Mouse (Mus musculus) CH12.LX (cell line): ENCODE measurements at regions not wholly inside any gene's neighbourhood (a gene's known extent, or its start where the extent isn't known, plus 50 kb on each side); places are given as distances from the start of the nearest gene placed in this dataset.

ENCODE experiments used
- DNase-seq: peaks from one replicate; pipeline ENCODE4 v3.0.0-alpha.2; 2013; ENCODE audit errors: extremely low read depth
- H3K27ac ChIP-seq: 2 replicates; pipeline ENCODE4 v1.5.1; 2012; ENCODE audit warnings: low read depth, mild to moderate bottlenecking, control low read depth, moderate library complexity; ENCODE audit not compliant: insufficient read depth
- H3K27me3 ChIP-seq: replicated peaks from 2 replicates; pipeline ENCODE3; 2012; ENCODE audit warnings: inconsistent platforms
- H3K36me3 ChIP-seq, 2 experiments: replicated peaks in 1 of 2; 2 replicates each; pipeline versions ENCODE3 to v1.6.1; 2012; ENCODE audit warnings: inconsistent platforms in 1 of 2, low read length in 1 of 2, mild to moderate bottlenecking in 1 of 2, mixed read lengths in 1 of 2, moderate library complexity in 1 of 2; ENCODE audit not compliant: control insufficient read depth in 1 of 2, insufficient read depth in 1 of 2
- H3K4me1 ChIP-seq, 2 experiments: 2 replicates each; pipeline ENCODE4 v1.6.1; 2012; ENCODE audit warnings: inconsistent platforms in 1 of 2, moderate library complexity in 1 of 2; ENCODE audit not compliant: insufficient read depth in 2 of 2, control insufficient read depth in 1 of 2
- H3K4me2 ChIP-seq: 2 replicates; pipeline ENCODE4 v1.6.1; 2012; ENCODE audit warnings: low read depth, mild to moderate bottlenecking, control low read depth; ENCODE audit not compliant: poor library complexity, insufficient read depth, severe bottlenecking
- H3K4me3 ChIP-seq, 3 experiments: fragments of 150-350 bp in 1 of 3; sonication (generic) in 1 of 3; replicated peaks in 1 of 3; 2 replicates each; pipeline versions ENCODE3 to v1.5.1; 2011 to 2012; ENCODE audit warnings: low read depth in 2 of 3, low read length in 2 of 3, mild to moderate bottlenecking in 2 of 3, moderate library complexity in 2 of 3, control low read depth in 1 of 3, improper control_type of control experiment in 1 of 3, inconsistent platforms in 1 of 3, mixed read lengths in 1 of 3; ENCODE audit not compliant: poor library complexity in 1 of 3
- H3K79me2 ChIP-seq: replicated peaks from 2 replicates; pipeline ENCODE4 v1.6.1; 2012; ENCODE audit warnings: mild to moderate bottlenecking, moderate library complexity; ENCODE audit not compliant: control insufficient read depth, poor library complexity, insufficient read depth, severe bottlenecking; ENCODE audit errors: extremely low read depth
- H3K9ac ChIP-seq: 2 replicates; pipeline ENCODE4 v1.6.1; 2012; ENCODE audit warnings: low read depth, mild to moderate bottlenecking, control low read depth, moderate library complexity; ENCODE audit not compliant: insufficient read depth
- H3K9me3 ChIP-seq: replicated peaks from 2 replicates; pipeline ENCODE3; 2012; ENCODE audit warnings: low read length, inconsistent platforms, mixed read lengths
- CHD1 ChIP-seq: IDR thresholded peaks from 2 replicates; pipeline ENCODE4 v1.6.1; 2012; ENCODE audit warnings: low read depth, low read length, improper control_type of control experiment, inconsistent platforms
- CHD2 ChIP-seq: IDR thresholded peaks from 2 replicates; pipeline ENCODE4 v1.6.1; 2011; ENCODE audit warnings: low read length, improper control_type of control experiment
- EP300 ChIP-seq: IDR thresholded peaks from 2 replicates; pipeline ENCODE4 v1.6.1; 2011; ENCODE audit warnings: low read length, improper control_type of control experiment
- ETS1 ChIP-seq: conservative IDR thresholded peaks from 2 replicates; pipeline ENCODE4 v1.6.1; 2012; ENCODE audit warnings: low read depth, mild to moderate bottlenecking, inconsistent platforms, low read length, improper control_type of control experiment, moderate library complexity
- HCFC1 ChIP-seq: IDR thresholded peaks from 2 replicates; pipeline ENCODE4 v1.6.1; 2012; ENCODE audit warnings: low read depth, mild to moderate bottlenecking, inconsistent platforms, low read length, improper control_type of control experiment
- JUN ChIP-seq: IDR thresholded peaks from 2 replicates; pipeline ENCODE4 v1.6.1; 2011; ENCODE audit warnings: low read depth, mild to moderate bottlenecking, low read length, improper control_type of control experiment, moderate library complexity; ENCODE audit not compliant: insufficient read depth
- MAFK ChIP-seq: IDR thresholded peaks from 2 replicates; pipeline ENCODE4 v1.6.1; 2011; ENCODE audit warnings: low read length, improper control_type of control experiment; ENCODE audit not compliant: insufficient replicate concordance
- MAX ChIP-seq: IDR thresholded peaks from 2 replicates; pipeline ENCODE4 v1.6.1; 2011; ENCODE audit warnings: low read length, improper control_type of control experiment
- MEF2A ChIP-seq: IDR thresholded peaks from 2 replicates; pipeline ENCODE4 v1.6.1; 2014; ENCODE audit warnings: low read depth, mild to moderate bottlenecking, inconsistent platforms, low read length, improper control_type of control experiment, borderline replicate concordance
- MXI1 ChIP-seq: IDR thresholded peaks from 2 replicates; pipeline ENCODE4 v1.6.1; 2011; ENCODE audit warnings: mild to moderate bottlenecking, low read depth, low read length, improper control_type of control experiment
- POLR2AphosphoS2 ChIP-seq: IDR thresholded peaks from 2 replicates; pipeline ENCODE4 v1.6.1; 2011; ENCODE audit warnings: low read depth, low read length, improper control_type of control experiment
- SIN3A ChIP-seq: IDR thresholded peaks from 2 replicates; pipeline ENCODE4 v1.6.1; 2012; ENCODE audit warnings: low read length, improper control_type of control experiment, inconsistent platforms
- SMC3 ChIP-seq: IDR thresholded peaks from 2 replicates; pipeline ENCODE4 v1.6.1; 2011; ENCODE audit warnings: low read depth, low read length, improper control_type of control experiment
- TBP ChIP-seq: conservative IDR thresholded peaks from 2 replicates; pipeline ENCODE4 v1.6.1; 2011; ENCODE audit warnings: low read depth, low read length, improper control_type of control experiment
- UBTF ChIP-seq: IDR thresholded peaks from 2 replicates; pipeline ENCODE4 v1.6.1; 2012; ENCODE audit warnings: low read depth, mild to moderate bottlenecking, inconsistent platforms, low read length, improper control_type of control experiment, moderate library complexity
- USF1 ChIP-seq: IDR thresholded peaks from 2 replicates; pipeline ENCODE4 v1.6.1; 2014; ENCODE audit warnings: low read depth, mild to moderate bottlenecking, inconsistent platforms, low read length, improper control_type of control experiment
- USF2 ChIP-seq: conservative IDR thresholded peaks from 2 replicates; pipeline ENCODE4 v1.6.1; 2011; ENCODE audit warnings: low read depth, low read length, improper control_type of control experiment
- ZC3H11A ChIP-seq: IDR thresholded peaks from 2 replicates; pipeline ENCODE4 v1.6.1; 2012; ENCODE audit warnings: low read depth, mild to moderate bottlenecking, inconsistent platforms, low read length, improper control_type of control experiment
- ZKSCAN1 ChIP-seq: IDR thresholded peaks from 2 replicates; pipeline ENCODE4 v1.6.1; 2012; ENCODE audit warnings: low read depth, inconsistent platforms, low read length, improper control_type of control experiment, borderline replicate concordance
- ZMIZ1 ChIP-seq: IDR thresholded peaks from 2 replicates; pipeline ENCODE4 v1.6.1; 2012; ENCODE audit warnings: low read depth, mild to moderate bottlenecking, inconsistent platforms, low read length, improper control_type of control experiment
- dilution Hi-C: fragments of 300-500 bp; cut with MboI; formaldehyde crosslinking; loops from 2 replicates; pipeline ENCODE4 v1.14.3; 2020; ENCODE audit warnings: low sequenced_read_pairs; ENCODE audit not compliant: extremely low pct_unique_long_range_greater_than_20kb, extremely low pct_ligation_motif_present
- in situ Hi-C: fragments of 300-500 bp; cut with MboI; formaldehyde crosslinking; loops from 3 replicates; pipeline ENCODE4 v1.14.3; 2019; ENCODE audit warnings: low sequenced_read_pairs, low pct_ligation_motif_present, low pct_unique_long_range_greater_than_20kb, mixed read lengths

DNA sequence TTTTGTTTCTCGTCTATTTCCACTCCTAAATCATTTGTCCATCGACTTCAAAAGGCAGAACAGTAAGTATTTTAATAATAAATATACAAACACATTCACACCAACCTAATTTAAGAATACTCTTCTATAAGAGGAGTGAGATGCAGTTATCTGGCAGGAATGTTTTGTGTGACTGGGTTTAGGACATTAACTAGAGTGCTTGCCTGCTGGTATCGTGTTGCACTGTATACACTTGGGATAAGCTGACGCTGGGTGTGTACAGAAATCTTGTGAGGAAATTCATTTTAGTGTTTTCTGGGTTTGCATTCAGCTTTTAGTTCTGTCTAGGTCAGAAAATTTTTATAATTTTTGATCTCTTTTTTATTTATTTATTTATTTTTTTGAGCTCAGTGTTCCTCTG, 331.8 kb upstream of the Zfp507 start:
- Histone ChIP-seq H3K4me1 (no peaks in the 10 kb centered on the region), H3K9me3 (peaks cover 76% of the 10 kb centered on the region), H3K36me3 (no peaks in the 10 kb centered on the region), H3K4me3 (no peak overlapping the region), H3K9ac (no peak overlapping the region), H3K27ac (no peak overlapping the region), H3K4me2 (no peak overlapping the region), H3K79me2 (no peaks in the 10 kb centered on the region), H3K27me3 (no peaks in the 10 kb centered on the region)
- no peak for TF ChIP-seq MXI1
- no peak for TF ChIP-seq EP300
- no peak for TF ChIP-seq HCFC1
- TF ChIP-seq ZMIZ1, result no peak
- TF ChIP-seq CHD2, result no peak
- no peak for TF ChIP-seq ZKSCAN1
- TF ChIP-seq SMC3, result no peak
- TF ChIP-seq SIN3A, result no peak
- TF ChIP-seq ZC3H11A, result no peak
- no peak for TF ChIP-seq ETS1
- TF ChIP-seq JUN, result no peak
- DNase-seq, result no peak
- in situ Hi-C loops, result no loop called here
- dilution Hi-C loops, result no loop called here

DNA sequence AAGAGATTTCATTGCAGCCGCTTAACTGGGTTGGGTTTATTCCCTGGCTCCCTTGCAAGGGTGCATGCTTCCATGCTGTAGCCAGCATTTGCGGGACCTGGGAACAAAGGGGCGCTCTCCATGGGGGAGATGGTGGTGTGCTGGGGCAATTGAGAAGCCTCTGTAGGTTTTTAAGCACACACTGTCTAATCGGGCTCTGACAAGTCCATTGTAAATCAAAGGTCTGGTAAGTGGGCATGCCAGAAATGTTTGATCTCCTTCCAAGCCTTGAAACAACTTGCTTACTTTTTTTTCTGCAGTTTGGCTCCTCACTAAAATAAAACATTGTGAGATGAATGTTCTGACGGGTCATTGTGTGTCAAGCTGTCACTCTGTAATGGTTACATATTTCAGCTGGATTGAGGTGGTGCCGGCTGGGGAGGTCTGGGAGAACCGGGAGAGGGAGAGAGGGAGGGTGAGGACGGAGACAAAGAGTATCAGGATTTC, 330.9 kb upstream of the Zfp507 start:
- dilution Hi-C loops, result no loop called here
- Histone ChIP-seq H3K4me2 (no peak overlapping the region), H3K9me3 (peaks cover 81% of the 10 kb centered on the region)

GRCm38 (mm10) chr7:36133026-36133425, 330.2 kb upstream of the Zfp507 start:
- dilution Hi-C loops, result no loop called here
- H3K79me2 ChIP-seq, result no peaks in the 10 kb centered on the region
- H3K27ac ChIP-seq, result no peak overlapping the region
- no peak for TF ChIP-seq UBTF
- TF ChIP-seq POLR2AphosphoS2, result no peak
- TF ChIP-seq TBP, result no peak
- no peak for TF ChIP-seq MAX
- DNase-seq, result no peak
- H3K4me2 ChIP-seq, result no peak overlapping the region
- H3K4me3 ChIP-seq, result no peak overlapping the region
- H3K9ac ChIP-seq, result no peak overlapping the region
- no peaks in the 10 kb centered on the region for H3K4me1 ChIP-seq
- peaks cover 83% of the 10 kb centered on the region for H3K9me3 ChIP-seq
- H3K36me3 ChIP-seq, result no peaks in the 10 kb centered on the region
- no peaks in the 10 kb centered on the region for H3K27me3 ChIP-seq
- in situ Hi-C loops, result no loop called here

More for the DNA sequence above, 330.9 kb upstream of the Zfp507 start:
- no peaks in the 10 kb centered on the region for H3K36me3 ChIP-seq
- H3K79me2 ChIP-seq, result no peaks in the 10 kb centered on the region
- no peak for TF ChIP-seq ZC3H11A
- TF ChIP-seq HCFC1, result no peak
- TF ChIP-seq USF1, result no peak
- no peak for TF ChIP-seq POLR2AphosphoS2
- TF ChIP-seq CHD1, result no peak
- no peak for TF ChIP-seq USF2
- TF ChIP-seq MAFK, result no peak
- TF ChIP-seq MEF2A, result no peak
- TF ChIP-seq ZKSCAN1, result no peak
- no peak for TF ChIP-seq UBTF
- H3K9ac ChIP-seq, result no peak overlapping the region
- in situ Hi-C loops, result no loop called here
- no peak for DNase-seq
- H3K27ac ChIP-seq, result no peak overlapping the region
- H3K4me1 ChIP-seq, result no peaks in the 10 kb centered on the region
- H3K4me3 ChIP-seq, result no peak overlapping the region
- no peaks in the 10 kb centered on the region for H3K27me3 ChIP-seq
